Mouse (Mus musculus): ENCODE measurements at regions not wholly inside any gene's neighbourhood (a gene's known extent, or its start where the extent isn't known, plus 50 kb on each side); places are given as distances from the start of the nearest gene placed in this dataset.

DNA sequence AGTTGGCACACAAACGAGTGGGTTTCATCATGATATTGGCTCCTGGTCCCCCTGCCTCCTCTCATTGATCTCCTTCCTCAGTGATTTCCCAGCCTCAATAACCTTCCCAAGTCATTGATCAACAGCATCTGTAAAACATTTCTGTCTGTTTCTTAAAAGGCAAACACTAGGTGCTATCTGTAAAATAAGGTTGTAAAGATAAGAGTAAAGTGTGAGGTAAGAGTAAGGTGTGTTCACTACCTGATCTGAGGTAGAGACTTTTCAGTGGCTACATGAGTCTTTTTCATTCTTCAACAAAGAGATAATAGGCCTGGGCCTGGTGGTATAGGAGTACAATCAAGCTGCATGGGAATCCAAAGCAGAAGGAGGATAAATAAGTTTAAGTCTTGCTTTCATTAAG lies 55.7 kb downstream of the Plk2 start:
- no peak for DNase-seq

DNA sequence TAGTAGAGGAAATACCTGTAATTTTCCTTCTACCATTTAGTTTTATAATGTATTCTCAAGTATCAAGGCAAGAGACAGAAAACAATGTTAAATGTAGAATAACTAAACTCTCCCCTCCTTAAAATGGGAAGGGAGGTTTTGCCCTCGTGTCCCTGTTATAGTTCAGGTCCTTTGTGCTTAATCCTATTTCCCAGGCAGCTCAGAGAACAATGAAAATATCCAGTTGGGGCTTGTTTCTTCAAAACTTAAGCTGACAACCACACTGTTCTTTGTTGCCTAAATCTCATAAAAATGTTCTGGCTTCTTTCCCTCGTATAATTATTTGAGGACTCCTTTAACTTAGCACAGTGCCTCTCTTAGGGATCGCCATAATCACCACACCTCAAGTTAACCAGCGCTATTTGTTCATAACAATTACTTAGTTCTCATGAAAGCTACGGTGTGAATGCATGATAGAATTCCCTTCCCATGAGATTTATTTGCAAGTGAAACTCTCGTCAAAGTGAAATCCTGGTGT lies 57.2 kb downstream of the Plk2 start:
- DNase-seq, result no peak

DNA sequence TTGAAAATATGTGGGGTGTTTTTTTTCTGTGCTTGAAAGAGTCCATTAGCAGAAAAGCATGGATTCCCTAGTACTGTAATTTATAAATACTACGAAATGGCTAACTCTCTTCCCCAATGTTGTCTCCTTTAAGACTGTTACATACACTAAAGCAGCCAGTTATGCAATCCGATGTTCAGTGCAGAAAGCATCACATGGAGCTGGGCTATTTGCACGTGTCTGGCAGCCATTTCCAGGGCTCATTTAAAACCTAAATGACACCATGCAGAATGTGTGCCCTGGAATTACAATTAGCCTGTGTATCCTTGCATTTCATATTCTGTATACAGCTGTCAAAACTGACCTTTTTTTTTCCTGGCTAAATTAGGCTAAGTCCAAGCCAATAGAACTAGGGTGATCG lies 60.2 kb downstream of the Plk2 start:
- no peak for DNase-seq

GRCm38 (mm10) chr13:110455569-110456196 lies 60.8 kb downstream of the Plk2 start:
- no peak for DNase-seq

DNA sequence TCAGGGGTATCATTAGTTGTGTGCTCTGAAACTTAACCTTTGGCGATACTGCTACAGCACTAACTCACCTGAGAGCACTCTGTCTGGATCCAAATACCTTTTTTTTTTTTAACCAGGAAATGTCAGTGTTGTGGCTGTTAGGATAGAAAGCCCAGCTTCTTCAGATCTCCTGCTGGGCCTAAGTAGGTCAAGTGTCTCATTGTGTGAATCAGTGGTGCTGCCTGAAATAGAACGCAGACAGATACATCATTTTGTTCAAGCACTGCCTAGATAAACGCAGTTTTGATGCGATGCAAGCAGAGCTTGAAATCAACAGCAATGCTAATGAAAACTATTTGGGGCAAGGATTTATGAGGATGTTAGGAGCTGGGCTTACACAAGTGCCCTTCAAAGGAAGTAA lies 63.9 kb downstream of the Plk2 start:
- peak; percentile 12 to 31 for DNase-seq

- DNase-seq, result no peak
These were observed 66.7 kb downstream of the Plk2 start for GRCm38 (mm10) chr13:110461581-110461980.

- DNase-seq, result no peak
These were observed 76.7 kb downstream of the Plk2 start for GRCm38 (mm10) chr13:110471526-110471925.

DNA sequence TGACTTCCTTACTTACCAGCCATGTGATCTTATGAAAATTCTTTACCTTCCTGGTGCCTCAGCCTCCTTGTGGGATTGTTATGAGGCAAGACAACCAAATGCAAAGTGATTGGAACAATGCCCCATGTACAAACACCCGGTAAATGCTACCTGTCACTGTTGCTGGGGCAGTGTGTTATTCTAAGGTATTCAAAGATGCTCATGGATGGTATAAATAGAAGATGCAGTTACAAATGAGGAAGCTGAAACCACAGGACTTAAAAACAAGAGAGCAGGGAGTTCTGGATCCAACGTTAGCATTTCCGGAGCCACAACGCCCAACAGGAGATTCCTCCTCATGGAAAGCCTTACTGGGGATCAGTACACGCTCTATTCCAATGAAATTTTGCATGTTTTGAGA lies 82.9 kb downstream of the Plk2 start:
- no peak for DNase-seq

DNA sequence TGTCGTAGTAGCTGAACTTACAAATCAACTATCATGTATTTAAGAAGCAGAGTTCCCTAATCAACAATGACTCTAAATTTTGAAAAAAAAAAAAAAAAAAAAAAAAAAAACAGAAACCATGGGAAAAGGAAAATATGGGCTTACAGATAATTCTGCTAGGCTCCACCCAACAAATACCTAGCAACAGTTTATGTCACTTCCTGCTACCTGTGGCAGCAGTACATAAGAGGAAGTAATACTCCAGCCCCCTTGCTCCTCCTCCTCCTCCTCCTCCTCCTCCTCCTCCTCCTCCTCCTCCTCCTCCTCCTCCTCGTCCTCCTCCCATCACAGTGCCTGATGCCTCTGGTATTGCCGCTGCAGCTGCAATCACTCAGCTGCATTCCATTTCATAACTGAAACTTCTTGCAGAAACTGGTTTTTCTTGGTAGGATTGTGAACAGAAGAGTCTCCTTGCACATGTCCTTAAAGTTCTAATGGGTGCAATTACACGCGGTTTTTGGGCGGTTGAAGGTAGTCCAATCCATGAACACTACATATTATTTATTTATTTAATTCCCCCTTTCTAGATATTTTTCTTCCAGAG lies 89.6 kb downstream of the Plk2 start:
- no peak for DNase-seq

DNA sequence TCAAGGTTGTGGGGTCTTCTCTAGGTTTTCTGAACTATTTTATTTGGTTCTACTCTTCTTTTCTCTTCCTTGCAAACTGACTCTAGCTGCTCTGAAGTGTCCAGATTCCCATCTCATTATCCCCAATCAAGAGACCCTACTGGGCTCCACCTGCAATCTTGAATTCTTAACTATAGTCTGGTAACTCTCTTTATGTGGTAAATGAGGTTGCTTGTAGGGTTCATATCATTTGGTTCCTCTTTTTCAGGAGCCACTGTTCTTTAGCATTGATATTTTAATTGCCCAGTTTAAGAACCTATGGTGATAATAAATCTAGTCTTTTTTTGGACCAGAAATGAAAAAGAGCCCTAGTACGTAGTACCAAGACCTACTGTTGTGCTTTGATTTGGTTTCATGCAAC lies 90.7 kb downstream of the Plk2 start:
- no peak for DNase-seq

DNA sequence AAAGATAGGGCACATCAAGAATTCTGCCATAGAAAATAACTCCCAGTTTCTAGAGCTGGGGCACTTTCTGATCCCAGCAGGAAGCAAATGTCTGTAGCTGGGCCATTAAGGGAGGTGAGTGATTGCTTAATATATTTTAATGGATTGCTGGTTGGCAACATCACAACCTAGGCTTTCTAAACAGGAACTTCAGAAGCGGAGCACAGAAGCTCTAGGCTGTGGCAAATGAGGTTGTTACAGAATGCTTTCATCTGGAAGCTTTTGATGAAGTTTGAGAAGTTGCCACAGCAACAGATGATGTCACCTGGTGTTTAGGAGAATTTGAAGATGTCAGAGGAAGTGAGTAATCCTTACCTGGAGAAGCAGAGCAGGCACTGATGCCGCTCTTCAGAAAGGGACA lies 95.3 kb downstream of the Plk2 start:
- no peak for DNase-seq

DNA sequence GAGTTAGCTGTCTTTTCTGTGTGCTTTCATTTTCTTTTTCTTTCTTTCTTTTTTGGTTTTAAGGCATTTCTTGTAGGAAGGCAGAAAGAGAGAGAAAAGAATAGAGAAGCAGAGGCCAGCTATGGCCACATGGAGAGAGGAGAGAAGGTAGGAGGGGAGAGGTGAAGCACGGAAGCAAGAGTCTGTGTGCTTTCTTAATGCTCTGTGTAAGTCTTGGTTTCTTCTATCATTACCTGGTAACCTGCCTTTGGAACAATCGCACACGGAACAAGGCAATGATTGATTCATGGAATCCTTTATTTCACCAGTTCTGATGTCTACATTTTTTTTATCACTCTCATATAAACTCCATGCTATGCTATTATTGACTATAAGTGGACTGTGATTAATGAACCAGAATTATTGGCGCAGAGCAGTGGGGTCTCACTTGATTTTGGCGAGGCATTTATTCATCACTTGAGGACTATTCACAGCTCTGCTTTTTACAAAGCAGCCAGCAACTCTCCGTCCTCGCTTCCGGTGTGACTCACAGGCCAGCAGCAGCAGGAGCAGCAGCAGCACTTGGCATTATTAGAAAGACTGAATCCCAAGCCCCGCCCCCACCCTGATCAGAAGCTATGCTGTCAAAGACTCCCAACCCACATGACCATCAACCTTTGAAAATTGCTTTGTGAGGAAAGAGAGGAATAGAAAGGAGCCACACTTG lies 97.6 kb downstream of the Plk2 start:
- DNase-seq, result peak in 1 of 2 experiments; percentile 8

DNA sequence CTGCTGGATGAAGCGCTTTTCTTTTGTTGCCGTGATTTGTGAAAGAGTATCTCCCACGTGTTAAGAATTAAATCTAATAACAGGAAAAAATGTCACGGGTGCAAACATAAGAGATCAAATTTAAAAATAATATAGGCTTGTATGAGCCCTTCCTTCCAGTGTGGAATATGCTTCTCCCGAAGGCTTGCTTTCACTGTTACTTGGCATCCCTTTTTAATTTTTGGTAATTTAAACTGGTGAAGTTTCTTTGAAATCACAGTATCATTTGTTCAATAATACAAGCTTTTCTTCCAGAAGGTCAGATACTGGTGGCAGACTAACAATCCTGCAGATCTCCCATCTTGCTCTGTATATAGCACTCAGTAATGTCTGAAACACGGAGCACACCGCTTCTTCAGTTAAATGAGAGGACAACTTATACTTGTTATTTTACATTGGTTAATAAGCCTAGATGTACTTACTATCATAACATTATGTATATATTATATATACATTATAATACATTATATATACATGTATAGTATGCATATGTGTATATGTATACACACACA lies 98.2 kb downstream of the Plk2 start:
- no peak for DNase-seq

GRCm38 (mm10) chr13:110497461-110497860 lies 102.6 kb downstream of the Plk2 start:
- no peak for DNase-seq

GRCm38 (mm10) chr13:110507814-110508362 lies 113.0 kb downstream of the Plk2 start:
- DNase-seq, result no peak

- peak in 1 of 2 experiments; percentile 6 for DNase-seq
These were observed 123.1 kb downstream of the Plk2 start for GRCm38 (mm10) chr13:110517986-110518385.

- no peak for DNase-seq
These were observed 128.1 kb downstream of the Plk2 start for GRCm38 (mm10) chr13:110522974-110523373.

- no peak for DNase-seq
These were observed 132.8 kb downstream of the Plk2 start for GRCm38 (mm10) chr13:110527681-110528080.

GRCm38 (mm10) chr13:110529624-110530023 lies 134.8 kb downstream of the Plk2 start:
- no peak for DNase-seq

DNA sequence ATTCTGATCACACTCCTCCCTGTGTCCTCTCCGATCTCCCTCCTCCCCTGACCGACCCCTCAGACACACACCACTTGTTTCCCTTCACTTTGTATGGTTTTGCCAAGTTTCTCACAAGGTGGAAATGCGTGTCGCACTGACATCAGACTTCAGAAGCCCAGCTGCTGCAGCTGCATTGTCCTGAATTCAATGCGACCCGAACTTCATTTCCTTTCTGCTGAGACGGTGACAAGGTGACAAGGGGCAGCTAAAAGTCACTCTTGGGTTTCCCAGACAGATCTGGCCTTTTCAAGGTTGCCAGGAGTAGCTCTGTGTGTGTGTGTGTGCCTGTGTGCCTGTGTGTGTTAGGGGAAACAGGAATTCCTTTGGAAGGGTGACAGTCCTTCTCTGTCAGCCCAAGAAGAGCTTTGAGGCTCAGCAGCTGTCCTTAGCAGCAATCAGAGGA lies 139.5 kb downstream of the Plk2 start:
- DNase-seq, result no peak

DNA sequence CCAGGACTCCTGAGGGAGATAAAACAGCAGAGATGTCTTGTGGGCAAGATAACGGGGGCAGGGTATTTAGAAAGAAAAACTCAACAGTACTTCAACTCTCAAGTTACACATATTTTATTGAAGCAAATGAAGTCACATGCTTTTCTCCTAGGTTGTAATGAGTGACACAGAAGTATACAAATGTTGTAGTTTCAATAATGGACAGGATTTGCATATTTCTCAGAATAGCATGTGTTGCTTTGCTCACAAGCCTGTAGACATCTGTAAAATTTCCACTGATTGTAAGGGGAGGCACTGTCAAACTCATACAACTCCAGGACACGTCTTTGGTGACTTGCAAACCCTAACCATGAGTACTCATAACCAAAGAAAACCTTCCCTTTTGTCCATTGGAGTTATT lies 140.9 kb downstream of the Plk2 start:
- DNase-seq, result no peak

DNA sequence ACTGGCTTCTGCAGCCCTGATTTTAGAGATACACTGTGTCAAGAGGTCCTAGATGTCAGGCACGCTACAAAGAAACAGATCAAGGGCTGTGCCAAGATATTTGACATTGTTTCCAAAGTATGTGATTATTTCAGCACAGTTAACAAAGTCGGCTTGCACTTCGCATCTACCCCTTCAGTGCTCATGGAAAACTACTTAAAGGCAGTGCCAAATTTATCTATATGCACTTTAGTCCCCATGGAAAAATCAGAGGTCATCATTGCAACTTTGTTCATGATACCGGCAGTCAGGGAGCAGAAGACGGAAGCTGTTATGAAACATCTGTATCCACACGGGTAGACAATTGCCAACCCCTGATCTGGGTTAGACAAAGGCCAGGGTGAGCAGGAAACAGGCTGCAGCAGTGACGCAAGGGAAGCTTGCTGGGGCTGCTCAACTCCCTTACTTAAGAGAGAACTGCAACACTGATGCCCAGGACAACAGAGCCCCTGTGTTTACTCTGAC lies 143.2 kb downstream of the Plk2 start:
- no peak for DNase-seq
